Mouse (Mus musculus) heart, embryonic 16.5 days (tissue): ENCODE measurements at regions not wholly inside any gene's neighbourhood (a gene's known extent, or its start where the extent isn't known, plus 50 kb on each side); places are given as distances from the start of the nearest gene placed in this dataset.

Experiments
- ATAC-seq: fragments of 200-750 bp; cut with Nextera tagmentation; replicated peaks from 2 replicates; pipeline ENCODE4 v1.8.0; 2017; ENCODE audit warnings: moderate number of reproducible peaks; ENCODE audit not compliant: insufficient read depth, low FRiP score; ENCODE audit errors: extremely low read depth
- H3K27ac ChIP-seq: fragments of 300-500 bp; sonication (generic); 2 replicates; pipeline ENCODE4 v1.5.1; 2014; ENCODE audit warnings: mild to moderate bottlenecking, low read length, control low read depth, moderate library complexity
- H3K27me3 ChIP-seq: fragments of 300-500 bp; sonication (generic); 2 replicates; pipeline ENCODE4 v1.6.1; 2014; ENCODE audit warnings: low read length, mixed read lengths; ENCODE audit not compliant: control insufficient read depth, insufficient read depth
- H3K36me3 ChIP-seq: fragments of 300-500 bp; sonication (generic); 2 replicates; pipeline ENCODE4 v1.6.1; 2014; ENCODE audit not compliant: control insufficient read depth, insufficient read depth
- H3K4me1 ChIP-seq: fragments of 300-500 bp; sonication (generic); 2 replicates; pipeline ENCODE4 v1.6.1; 2014; ENCODE audit warnings: low read length, mixed read lengths; ENCODE audit not compliant: control insufficient read depth, insufficient read depth
- H3K4me2 ChIP-seq: fragments of 300-500 bp; sonication (generic); 2 replicates; pipeline ENCODE4 v1.6.1; 2014; ENCODE audit warnings: low read depth, mild to moderate bottlenecking, control low read depth, low read length
- H3K4me3 ChIP-seq: fragments of 300-500 bp; sonication (generic); 2 replicates; pipeline ENCODE4 v1.5.1; 2014; ENCODE audit warnings: mild to moderate bottlenecking, control low read depth, low read length
- H3K9ac ChIP-seq: fragments of 300-500 bp; sonication (generic); 2 replicates; pipeline ENCODE4 v1.6.1; 2014; ENCODE audit warnings: low read length, control low read depth
- H3K9me3 ChIP-seq: fragments of 300-500 bp; sonication (generic); replicated peaks from 2 replicates; pipeline ENCODE4 v1.6.1; 2016; ENCODE audit warnings: low read length; ENCODE audit not compliant: control insufficient read depth
- WGBS: fragments of 180-500 bp; shearing (Covaris S2); extraction: QIAGEN DNeasy Blood & Tissue Kit; methylation state at CpG from one replicate; pipeline ENCODE4 v1.1.7; 2014; 5-methylcytosine and 5-hydroxymethylcytosine counted together

- Histone ChIP-seq H3K4me3 (no peak overlapping the region), H3K27ac (no peak overlapping the region), H3K4me2 (no peak overlapping the region), H3K27me3 (no peaks in the 10 kb centered on the region; the same call in 1 of the 2 replicates), H3K9ac (no peak overlapping the region), H3K9me3 (no peaks in the 10 kb centered on the region), H3K36me3 (no peaks in the 10 kb centered on the region), H3K4me1 (no peaks in the 10 kb centered on the region)
- ATAC-seq = no peak
- 86% methylated on average over 1 of the region's 1 CpGs for WGBS
These were observed 162.0 kb upstream of the Plekha5 start for GRCm38 (mm10) chr6:140261813-140262212.

- 91% methylated on average over 3 of the region's 3 CpGs for WGBS
- no peak for ATAC-seq
These were observed 165.1 kb upstream of the Plekha5 start for GRCm38 (mm10) chr6:140258761-140259160.

GRCm38 (mm10) chr6:140258101-140258500 lies 165.8 kb upstream of the Plekha5 start:
- no peak for ATAC-seq
- no peak overlapping the region for H3K4me2 ChIP-seq
- no peaks in the 10 kb centered on the region for H3K36me3 ChIP-seq
- no peak overlapping the region for H3K4me3 ChIP-seq
- H3K9me3 ChIP-seq = no peaks in the 10 kb centered on the region
- H3K27me3 ChIP-seq = no peaks in the 10 kb centered on the region
- H3K4me1 ChIP-seq = no peaks in the 10 kb centered on the region
- 87% methylated on average over 5 of the region's 5 CpGs for WGBS
- no peak overlapping the region for H3K9ac ChIP-seq
- no peak overlapping the region for H3K27ac ChIP-seq

More at GRCm38 (mm10) chr6:140258761-140259160, 165.1 kb upstream of the Plekha5 start:
- Histone ChIP-seq H3K36me3 (no peaks in the 10 kb centered on the region), H3K9ac (no peak overlapping the region), H3K4me3 (no peak overlapping the region), H3K27ac (no peak overlapping the region), H3K9me3 (no peaks in the 10 kb centered on the region), H3K4me1 (no peaks in the 10 kb centered on the region), H3K27me3 (no peaks in the 10 kb centered on the region), H3K4me2 (no peak overlapping the region)

- Histone ChIP-seq H3K27ac (no peak overlapping the region), H3K36me3 (no peaks in the 10 kb centered on the region), H3K9me3 (no peaks in the 10 kb centered on the region), H3K9ac (no peak overlapping the region), H3K4me2 (no peak overlapping the region), H3K4me3 (no peak overlapping the region), H3K27me3 (no peaks in the 10 kb centered on the region), H3K4me1 (no peaks in the 10 kb centered on the region)
- 89% methylated on average over 4 of the region's 4 CpGs for WGBS
- no peak for ATAC-seq
These were observed 172.3 kb upstream of the Plekha5 start for GRCm38 (mm10) chr6:140251527-140251926.

GRCm38 (mm10) chr6:140243411-140244151 lies 180.3 kb upstream of the Plekha5 start:
- H3K27ac ChIP-seq = no peak overlapping the region
- no peaks in the 10 kb centered on the region for H3K27me3 ChIP-seq
- H3K9me3 ChIP-seq = no peaks in the 10 kb centered on the region
- H3K36me3 ChIP-seq = no peaks in the 10 kb centered on the region
- no peak overlapping the region for H3K4me3 ChIP-seq
- no peak for ATAC-seq
- H3K9ac ChIP-seq = no peak overlapping the region
- 44% methylated on average over 8 of the region's 8 CpGs for WGBS
- H3K4me2 ChIP-seq = no peak overlapping the region
- no peaks in the 10 kb centered on the region for H3K4me1 ChIP-seq

GRCm38 (mm10) chr6:140239356-140239755 lies 184.5 kb upstream of the Plekha5 start:
- WGBS = 84% methylated on average over 8 of the region's 8 CpGs
- Histone ChIP-seq H3K4me2 (no peak overlapping the region), H3K4me1 (no peaks in the 10 kb centered on the region), H3K27me3 (no peaks in the 10 kb centered on the region), H3K4me3 (no peak overlapping the region), H3K9ac (no peak overlapping the region), H3K27ac (no peak overlapping the region), H3K9me3 (no peaks in the 10 kb centered on the region), H3K36me3 (no peaks in the 10 kb centered on the region)
- no peak for ATAC-seq

- H3K9ac ChIP-seq = no peak overlapping the region
- no peak overlapping the region for H3K4me2 ChIP-seq
- no peak overlapping the region for H3K4me3 ChIP-seq
- H3K36me3 ChIP-seq = no peaks in the 10 kb centered on the region
- no peaks in the 10 kb centered on the region for H3K4me1 ChIP-seq
- H3K27me3 ChIP-seq = no peaks in the 10 kb centered on the region
- no peak for ATAC-seq
- WGBS = 85% methylated on average over 4 of the region's 4 CpGs
- no peak overlapping the region for H3K27ac ChIP-seq
- H3K9me3 ChIP-seq = no peaks in the 10 kb centered on the region
These were observed 190.3 kb upstream of the Plcz1 start for GRCm38 (mm10) chr6:140231537-140231936.

- 42% methylated on average over 9 of the region's 9 CpGs for WGBS
These were observed 188.0 kb upstream of the Plcz1 start for GRCm38 (mm10) chr6:140229295-140229694.

GRCm38 (mm10) chr6:140228741-140229140 lies 187.5 kb upstream of the Plcz1 start:
- 73% methylated on average over 7 of the region's 7 CpGs for WGBS
- ATAC-seq = no peak
- Histone ChIP-seq H3K4me3 (no peak overlapping the region), H3K27ac (no peak overlapping the region), H3K36me3 (no peaks in the 10 kb centered on the region), H3K27me3 (no peaks in the 10 kb centered on the region), H3K9me3 (no peaks in the 10 kb centered on the region), H3K4me1 (no peaks in the 10 kb centered on the region), H3K9ac (no peak overlapping the region), H3K4me2 (no peak overlapping the region)

More at GRCm38 (mm10) chr6:140229295-140229694, 188.0 kb upstream of the Plcz1 start:
- Histone ChIP-seq H3K36me3 (no peaks in the 10 kb centered on the region), H3K27me3 (no peaks in the 10 kb centered on the region), H3K9me3 (no peaks in the 10 kb centered on the region), H3K4me2 (no peak overlapping the region), H3K4me1 (no peaks in the 10 kb centered on the region), H3K4me3 (no peak overlapping the region), H3K9ac (no peak overlapping the region), H3K27ac (no peak overlapping the region)
- ATAC-seq = no peak
